Mouse (Mus musculus): ENCODE results near the gene Sirpb1b.
"Not testable (repeated sequence)": the region's sequence is repeated elsewhere in the genome, so short reads cannot be mapped to it uniquely, and the experiment has no call there.

GRCm38 (mm10) chr3:15474831-15475230 is 100.0 kb downstream of the Sirpb1b start:
- not testable (repeated sequence) for TF ChIP-seq CTCF (IDR thresholded peaks at IDR 0.05; ENCODE audit: low read depth); EP300 (optimal IDR thresholded peaks at IDR 0.05)
